Mouse (Mus musculus) erythroblast, embryonic 14.5 days (primary cell): ENCODE measurements around the gene Bsph1. TPM values are rescaled to one million over a fixed set of nuclear protein-coding genes. Genes with fewer than 3 reads are reported as not detected.
"Not testable (repeated sequence)": the region's sequence is repeated elsewhere in the genome, so short reads cannot be mapped to it uniquely, and the experiment has no call there.

ENCODE experiments used
- H3K27me3 ChIP-seq: 2 replicates; pipeline ENCODE4 v1.6.1; 2012; ENCODE audit warnings: inconsistent platforms; ENCODE audit not compliant: control insufficient read depth
- H3K36me3 ChIP-seq: 2 replicates; pipeline ENCODE4 v1.6.1; 2012; ENCODE audit warnings: mild to moderate bottlenecking, inconsistent platforms; ENCODE audit not compliant: control insufficient read depth
- H3K4me1 ChIP-seq: 2 replicates; pipeline ENCODE4 v1.6.1; 2012; ENCODE audit warnings: inconsistent platforms; ENCODE audit not compliant: control insufficient read depth
- H3K4me3 ChIP-seq: replicated peaks from 2 replicates; pipeline ENCODE3; 2012; ENCODE audit warnings: moderate library complexity, mild to moderate bottlenecking, inconsistent platforms
- H3K9me3 ChIP-seq: 2 replicates; pipeline ENCODE4 v1.6.1; 2012; ENCODE audit warnings: low read length, inconsistent platforms, mixed read lengths; ENCODE audit not compliant: control insufficient read depth
- GATA1 ChIP-seq: IDR thresholded peaks from 2 replicates; pipeline ENCODE4 v1.6.1; 2012; ENCODE audit warnings: low read length, inconsistent platforms, mixed read lengths
- TAL1 ChIP-seq: IDR thresholded peaks from 3 replicates; pipeline ENCODE4 v1.6.1; 2012; ENCODE audit warnings: low read length, inconsistent platforms, mixed read lengths
- polyA plus RNA-seq: library from polyadenylated mRNA; stranded (reverse); fragments of >175 nt; gene quantifications from 2 replicates; pipeline ENCODE4 v1.2.3, GENCODE M21; 2012

Gene Bsph1
- not detected in 2 replicates for polyA plus RNA-seq

DNA sequence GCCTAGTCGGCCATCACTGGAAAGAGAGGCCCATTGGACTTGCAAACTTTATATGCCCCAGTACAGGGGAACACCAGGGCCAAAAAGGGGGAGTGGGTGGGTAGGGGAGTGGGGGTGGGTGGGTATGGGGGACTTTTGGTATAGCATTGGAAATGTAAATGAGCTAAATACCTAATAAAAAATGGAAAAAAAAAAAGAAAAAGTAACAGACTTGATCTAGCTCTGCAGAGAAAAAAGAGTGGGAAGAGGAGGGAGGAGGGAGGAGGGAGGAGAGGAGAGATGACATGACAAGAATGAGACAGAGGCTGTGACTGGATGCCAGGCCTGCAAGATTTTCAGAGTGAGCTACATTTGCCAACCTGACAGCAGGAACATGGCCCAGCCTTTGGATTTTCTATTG is at the start of gene Bsph1:
Gene Bsph1, plus strand, starts transcription at position 301 of the 400 bp plus-strand sequence.
- H3K36me3 ChIP-seq, H3K4me1 ChIP-seq, H3K27me3 ChIP-seq, H3K9me3 ChIP-seq, H3K4me3 ChIP-seq: not testable (repeated sequence)

- Histone ChIP-seq H3K4me1 (no peaks in the 10 kb centered on the region), H3K4me3 (no peak overlapping the region), H3K36me3 (no peaks in the 10 kb centered on the region), H3K27me3 (no peaks in the 10 kb centered on the region), H3K9me3 (no peaks in the 10 kb centered on the region)
- TF ChIP-seq GATA1 (no peak), TAL1 (no peak)
Observed at GRCm38 (mm10) chr7:13511539-13511938, 60.9 kb downstream of the Bsph1 start.

Other genes with a start within 250 kb of the Bsph1 start
- gene Vmn1r89, start 237.8 kb upstream of the Bsph1 start, polyA plus RNA-seq, result not detected in 2 replicates
- gene Lig1, start 173.6 kb upstream of the Bsph1 start, polyA plus RNA-seq, result 35.4 and 41.1 TPM in 2 replicates
- gene Zswim9, start 172.1 kb upstream of the Bsph1 start, polyA plus RNA-seq, result 0.08 and 0.23 TPM in 2 replicates
- gene Pla2g4c, start 126.2 kb upstream of the Bsph1 start, polyA plus RNA-seq, result 0.05 and 0.06 TPM in 2 replicates
- gene Cabp5, start 52.7 kb upstream of the Bsph1 start, polyA plus RNA-seq, result 0.02 TPM in 1 of 2 replicates, not detected in the other
- gene Bsph2, start 120.2 kb downstream of the Bsph1 start, polyA plus RNA-seq, result not detected in 2 replicates
- gene Sult2a5, start 173.1 kb downstream of the Bsph1 start, polyA plus RNA-seq, result not detected in 2 replicates